Mouse (Mus musculus) hindbrain, embryonic 15.5 days (tissue): ENCODE measurements at regions not wholly inside any gene's neighbourhood (a gene's known extent, or its start where the extent isn't known, plus 50 kb on each side); places are given as distances from the start of the nearest gene placed in this dataset.
A peak's percentile ranks its signal among the peaks of the same experiment; 100 is the strongest.
"Not testable (repeated sequence)": the region's sequence is repeated elsewhere in the genome, so short reads cannot be mapped to it uniquely, and the experiment has no call there.

Source experiments
- ATAC-seq: fragments of 200-750 bp; cut with Nextera tagmentation; 2 replicates; pipeline ENCODE4 v1.8.0; 2017; ENCODE audit warnings: low read depth, moderate number of reproducible peaks, moderate TSS enrichment; ENCODE audit not compliant: low FRiP score
- H3K27ac ChIP-seq: fragments of 300-500 bp; sonication (generic); replicated peaks from 2 replicates; pipeline ENCODE4 v1.5.1; 2015; ENCODE audit warnings: mild to moderate bottlenecking, inconsistent platforms
- H3K27me3 ChIP-seq: fragments of 300-500 bp; sonication (generic); 2 replicates; pipeline ENCODE4 v1.6.1; 2015; ENCODE audit warnings: control low read depth, inconsistent platforms
- H3K36me3 ChIP-seq: fragments of 300-500 bp; sonication (generic); 2 replicates; pipeline ENCODE4 v1.6.1; 2015; ENCODE audit warnings: control low read depth, inconsistent platforms
- H3K4me1 ChIP-seq: fragments of 300-500 bp; sonication (generic); replicated peaks from 2 replicates; pipeline ENCODE4 v1.6.1; 2015; ENCODE audit warnings: control low read depth, inconsistent platforms
- H3K4me2 ChIP-seq: fragments of 300-500 bp; sonication (generic); 2 replicates; pipeline ENCODE4 v1.6.1; 2015; ENCODE audit warnings: moderate library complexity, mild to moderate bottlenecking, inconsistent platforms
- H3K4me3 ChIP-seq: fragments of 300-500 bp; sonication (generic); 2 replicates; pipeline ENCODE4 v1.5.1; 2015; ENCODE audit warnings: mild to moderate bottlenecking, inconsistent platforms
- H3K9ac ChIP-seq: fragments of 300-500 bp; sonication (generic); 2 replicates; pipeline ENCODE4 v1.6.1; 2015; ENCODE audit warnings: inconsistent platforms
- H3K9me3 ChIP-seq: fragments of 300-500 bp; sonication (generic); 2 replicates; pipeline ENCODE4 v1.6.1; 2016; ENCODE audit warnings: control low read depth, inconsistent platforms
- WGBS: fragments of 180-500 bp; shearing (Covaris S2); methylation state at CpG from one replicate; pipeline ENCODE4 v1.1.7; 2015; 5-methylcytosine and 5-hydroxymethylcytosine counted together

GRCm38 (mm10) chr11:12589757-12590373 is 125.1 kb upstream of the Cobl start:
- H3K4me3 ChIP-seq: no peak overlapping the region
- H3K9me3 ChIP-seq: 0 out of 2 replicates have a peak, but pooled peaks cover 3% of the 10 kb centered on the region
- no peak overlapping the region for H3K4me2 ChIP-seq
- no peaks in the 10 kb centered on the region for H3K27me3 ChIP-seq
- H3K27ac ChIP-seq: no peak overlapping the region
- no peak overlapping the region for H3K9ac ChIP-seq
- no peaks in the 10 kb centered on the region for H3K4me1 ChIP-seq
- no peak for ATAC-seq
- 59% methylated on average over 7 of the region's 7 CpGs for WGBS
- H3K36me3 ChIP-seq: no peaks in the 10 kb centered on the region

GRCm38 (mm10) chr11:12584851-12585680 is 120.3 kb upstream of the Cobl start:
- ATAC-seq: peak; percentile 61; the same call in 1 of the 2 replicates
- H3K4me1 ChIP-seq: not testable (repeated sequence)
- WGBS: 73% methylated on average over 2 of the region's 2 CpGs

GRCm38 (mm10) chr11:12578999-12579576 is 114.3 kb upstream of the Cobl start:
- peak; percentile 34; the same call in 1 of the 2 replicates for ATAC-seq
- Histone ChIP-seq H3K9me3 (no peaks in the 10 kb centered on the region), H3K27ac (no peak overlapping the region), H3K9ac (no peak overlapping the region), H3K4me1 (0 out of 2 replicates have a peak, but pooled peaks cover 3% of the 10 kb centered on the region), H3K36me3 (no peaks in the 10 kb centered on the region), H3K4me2 (no peak overlapping the region), H3K4me3 (no peak overlapping the region), H3K27me3 (no peaks in the 10 kb centered on the region)
- WGBS: 36% methylated on average over 14 of the region's 14 CpGs

More at GRCm38 (mm10) chr11:12584851-12585680, 120.3 kb upstream of the Cobl start:
- H3K27ac ChIP-seq, H3K36me3 ChIP-seq, H3K4me3 ChIP-seq, H3K27me3 ChIP-seq, H3K4me2 ChIP-seq, H3K9ac ChIP-seq, H3K9me3 ChIP-seq: not testable (repeated sequence)

GRCm38 (mm10) chr11:12559663-12560062 is 94.9 kb upstream of the Cobl start:
- Histone ChIP-seq H3K4me3 (no peak overlapping the region), H3K9ac (no peak overlapping the region), H3K4me2 (no peak overlapping the region), H3K36me3 (no peaks in the 10 kb centered on the region), H3K4me1 (no peaks in the 10 kb centered on the region), H3K27ac (no peak overlapping the region), H3K9me3 (no peaks in the 10 kb centered on the region), H3K27me3 (no peaks in the 10 kb centered on the region)
- ATAC-seq: peak; percentile 56; the same call in 1 of the 2 replicates
- WGBS: 70% methylated on average over 5 of the region's 5 CpGs

GRCm38 (mm10) chr11:12558995-12559633 is 94.4 kb upstream of the Cobl start:
- H3K27ac ChIP-seq: no peak overlapping the region
- peak; percentile 92 for ATAC-seq
- H3K27me3 ChIP-seq: no peaks in the 10 kb centered on the region
- no peaks in the 10 kb centered on the region for H3K36me3 ChIP-seq
- no peak overlapping the region for H3K4me3 ChIP-seq
- no peak overlapping the region for H3K4me2 ChIP-seq
- H3K9ac ChIP-seq: no peak overlapping the region
- 8% methylated on average over 1 of the region's 1 CpGs for WGBS
- H3K4me1 ChIP-seq: no peaks in the 10 kb centered on the region
- H3K9me3 ChIP-seq: no peaks in the 10 kb centered on the region

- no peaks in the 10 kb centered on the region for H3K27me3 ChIP-seq
- no peak for ATAC-seq
- WGBS: 79% methylated on average over 8 of the region's 8 CpGs
Observed at GRCm38 (mm10) chr11:12558176-12558575, 93.4 kb upstream of the Cobl start.

GRCm38 (mm10) chr11:12545771-12546170 is 81.0 kb upstream of the Cobl start:
- Histone ChIP-seq H3K9ac (no peak overlapping the region), H3K36me3 (no peaks in the 10 kb centered on the region), H3K27ac (no peak overlapping the region), H3K4me2 (no peak overlapping the region), H3K4me1 (no peaks in the 10 kb centered on the region), H3K9me3 (no peaks in the 10 kb centered on the region), H3K27me3 (no peaks in the 10 kb centered on the region), H3K4me3 (no peak overlapping the region)
- 85% methylated on average over 1 of the region's 1 CpGs for WGBS
- ATAC-seq: no peak

More at GRCm38 (mm10) chr11:12558176-12558575, 93.4 kb upstream of the Cobl start:
- no peak overlapping the region for H3K4me2 ChIP-seq
- no peaks in the 10 kb centered on the region for H3K9me3 ChIP-seq
- H3K4me3 ChIP-seq: no peak overlapping the region
- H3K36me3 ChIP-seq: no peaks in the 10 kb centered on the region
- H3K9ac ChIP-seq: no peak overlapping the region
- H3K4me1 ChIP-seq: no peaks in the 10 kb centered on the region
- H3K27ac ChIP-seq: no peak overlapping the region

GRCm38 (mm10) chr11:12543042-12543441 is 78.3 kb upstream of the Cobl start:
- Histone ChIP-seq H3K4me2 (no peak overlapping the region), H3K9me3 (no peaks in the 10 kb centered on the region), H3K4me1 (no peaks in the 10 kb centered on the region), H3K27me3 (no peaks in the 10 kb centered on the region), H3K9ac (no peak overlapping the region), H3K4me3 (no peak overlapping the region), H3K36me3 (no peaks in the 10 kb centered on the region), H3K27ac (no peak overlapping the region)
- ATAC-seq: no peak
- 79% methylated on average over 1 of the region's 1 CpGs for WGBS

GRCm38 (mm10) chr11:12540333-12540870 is 75.6 kb upstream of the Cobl start:
- Histone ChIP-seq H3K9me3 (no peaks in the 10 kb centered on the region), H3K9ac (no peak overlapping the region), H3K27me3 (no peaks in the 10 kb centered on the region), H3K4me3 (no peak overlapping the region), H3K4me2 (no peak overlapping the region), H3K27ac (no peak overlapping the region), H3K36me3 (no peaks in the 10 kb centered on the region), H3K4me1 (no peaks in the 10 kb centered on the region)
- ATAC-seq: no peak
- WGBS: 67% methylated on average over 5 of the region's 5 CpGs

GRCm38 (mm10) chr11:12535063-12535462 is 70.3 kb upstream of the Cobl start:
- no peak overlapping the region for H3K4me2 ChIP-seq
- ATAC-seq: no peak
- no peaks in the 10 kb centered on the region for H3K9me3 ChIP-seq
- H3K4me1 ChIP-seq: peaks cover 5% of the 10 kb centered on the region
- no peak overlapping the region for H3K4me3 ChIP-seq
- no peaks in the 10 kb centered on the region for H3K36me3 ChIP-seq
- no peak overlapping the region for H3K27ac ChIP-seq
- no peaks in the 10 kb centered on the region for H3K27me3 ChIP-seq
- H3K9ac ChIP-seq: no peak overlapping the region
- 14% methylated on average over 2 of the region's 2 CpGs for WGBS

- H3K4me3 ChIP-seq: no peak overlapping the region
- H3K9me3 ChIP-seq: no peaks in the 10 kb centered on the region
- peaks cover 5% of the 10 kb centered on the region for H3K4me1 ChIP-seq
- peak; percentile 98 for ATAC-seq
- peak overlapping the region; percentile 26; the same call in 1 of the 2 replicates for H3K4me2 ChIP-seq
- H3K27ac ChIP-seq: no peak overlapping the region
- H3K9ac ChIP-seq: no peak overlapping the region
- WGBS: 5% methylated on average over 3 of the region's 3 CpGs
- no peaks in the 10 kb centered on the region for H3K27me3 ChIP-seq
- H3K36me3 ChIP-seq: no peaks in the 10 kb centered on the region
Observed at GRCm38 (mm10) chr11:12532288-12532687, 67.5 kb upstream of the Cobl start.
